Mouse (Mus musculus) spleen, embryonic (tissue): ENCODE measurements at regions not wholly inside any gene's neighbourhood (a gene's known extent, or its start where the extent isn't known, plus 50 kb on each side); places are given as distances from the start of the nearest gene placed in this dataset.

Experiments
- CTCF ChIA-PET: fragments of 350-600 bp; sonication (Branson Sonifier 250); formaldehyde crosslinking; loops from one replicate; lab custom pipeline; 2022; lab: Charles Lee

- CTCF ChIA-PET = no interaction called here
Observed at GRCm38 (mm10) chr15:15443271-15443670, 1285.3 kb upstream of the Cdh9 start.

- CTCF ChIA-PET = no interaction called here
Observed at GRCm38 (mm10) chr15:15477702-15478101, 1250.9 kb upstream of the Cdh9 start.

DNA sequence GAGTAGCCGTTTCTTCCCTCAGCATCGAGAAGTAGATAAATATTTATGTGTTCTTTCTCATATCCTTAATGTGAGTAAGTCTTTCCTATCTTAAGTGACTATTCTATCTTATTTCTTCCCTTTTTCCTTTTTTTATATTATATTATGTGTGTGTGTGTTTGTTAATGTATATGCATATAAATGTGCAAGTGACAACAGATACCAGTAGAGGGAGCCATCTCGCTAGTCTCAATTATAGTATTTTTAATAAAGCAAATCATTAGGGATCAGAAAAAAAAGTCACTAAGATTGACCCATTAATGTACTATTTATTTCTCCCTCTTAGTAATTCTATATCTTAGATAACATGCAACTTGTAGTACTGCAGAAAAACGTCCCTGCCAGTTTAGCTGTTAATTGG is 1228.3 kb upstream of the Cdh9 start:
- CTCF ChIA-PET = no interaction called here

DNA sequence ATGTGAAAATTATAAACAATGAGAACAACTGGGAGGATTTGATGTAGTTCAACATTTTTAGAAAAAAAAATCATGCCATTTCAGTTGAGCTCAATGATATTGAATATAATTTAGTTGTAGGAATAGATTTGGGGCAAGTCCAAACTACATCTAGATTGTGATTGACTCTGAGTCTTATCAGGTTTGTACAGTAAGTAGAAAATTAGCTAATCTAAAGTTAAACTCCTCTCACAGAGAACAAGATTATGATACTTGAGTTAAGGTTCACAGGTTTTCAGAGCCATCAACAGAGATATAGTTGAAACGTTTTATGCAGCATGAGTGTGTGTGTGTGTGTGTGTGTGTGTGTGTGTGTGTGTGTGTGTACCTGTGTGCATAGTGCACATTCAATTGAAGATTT is 1189.6 kb upstream of the Cdh9 start:
- CTCF ChIA-PET = no interaction called here

DNA sequence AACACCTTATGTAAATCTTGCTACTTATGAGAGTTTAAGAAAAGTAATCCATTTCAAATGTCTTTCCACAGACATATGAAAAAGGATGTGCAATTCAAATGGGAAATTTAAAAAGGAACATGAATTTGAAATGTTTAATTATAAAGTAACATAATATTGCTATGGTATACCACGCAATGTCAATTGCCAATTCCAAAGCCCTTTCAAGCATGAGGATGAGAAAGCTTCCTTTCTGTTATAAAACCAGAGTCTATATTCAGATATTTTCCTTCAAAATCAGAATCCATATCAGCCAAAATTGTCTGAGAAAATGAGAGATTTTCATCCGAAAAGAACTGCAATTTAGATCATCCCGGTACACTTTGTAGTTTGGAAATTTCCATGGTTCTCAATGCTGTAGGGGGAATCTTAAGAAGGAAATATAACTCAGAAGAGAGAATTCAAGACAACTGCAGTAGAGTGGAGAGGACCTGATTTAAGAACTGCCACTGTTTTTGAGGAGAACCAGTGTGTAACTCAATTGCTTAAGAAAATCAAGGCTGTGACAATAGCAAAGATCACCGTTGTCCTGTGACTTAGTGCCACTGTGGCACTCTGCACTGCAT is 1169.3 kb upstream of the Cdh9 start:
- CTCF ChIA-PET = no interaction called here

GRCm38 (mm10) chr15:15582300-15582880 is 1146.2 kb upstream of the Cdh9 start:
- CTCF ChIA-PET = no interaction called here

DNA sequence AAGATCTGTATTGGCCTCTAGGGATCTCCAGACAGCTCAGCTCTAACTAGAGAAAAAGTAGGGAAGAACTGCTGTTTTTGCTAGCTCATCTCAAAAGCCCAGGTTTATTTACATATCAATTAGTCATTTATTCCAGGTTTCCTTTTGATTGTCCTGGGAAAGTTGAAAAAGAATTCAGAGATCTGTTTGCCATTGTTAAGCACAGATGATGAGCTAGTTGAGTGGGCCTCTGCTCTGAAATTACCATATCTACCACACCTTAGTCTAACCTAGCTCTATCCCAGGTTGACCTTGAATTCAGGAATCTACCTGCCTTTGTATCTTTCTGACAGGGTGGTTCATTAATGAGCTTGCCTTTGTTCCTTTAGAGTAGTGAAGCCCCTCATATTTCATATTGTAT is 1110.6 kb upstream of the Cdh9 start:
- CTCF ChIA-PET = no interaction called here

DNA sequence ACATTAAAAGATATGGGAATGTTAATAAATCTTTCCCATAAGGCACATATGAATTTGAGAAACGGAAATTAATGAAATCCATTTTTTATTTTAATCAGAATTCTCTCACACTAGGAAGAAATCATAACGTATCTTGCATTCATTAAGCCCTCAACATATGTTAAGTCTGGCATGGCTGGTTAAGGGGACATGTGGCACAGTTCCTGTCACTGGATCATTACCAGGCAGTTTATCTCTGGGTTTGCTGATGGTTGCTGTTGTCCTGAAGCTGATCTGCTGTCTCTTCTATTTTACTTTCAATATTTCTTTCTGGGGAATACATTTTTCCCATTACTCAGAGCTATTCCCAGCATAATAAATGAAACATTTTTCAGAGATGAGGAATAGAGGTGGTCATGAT is 1099.3 kb upstream of the Cdh9 start:
- CTCF ChIA-PET = no interaction called here

DNA sequence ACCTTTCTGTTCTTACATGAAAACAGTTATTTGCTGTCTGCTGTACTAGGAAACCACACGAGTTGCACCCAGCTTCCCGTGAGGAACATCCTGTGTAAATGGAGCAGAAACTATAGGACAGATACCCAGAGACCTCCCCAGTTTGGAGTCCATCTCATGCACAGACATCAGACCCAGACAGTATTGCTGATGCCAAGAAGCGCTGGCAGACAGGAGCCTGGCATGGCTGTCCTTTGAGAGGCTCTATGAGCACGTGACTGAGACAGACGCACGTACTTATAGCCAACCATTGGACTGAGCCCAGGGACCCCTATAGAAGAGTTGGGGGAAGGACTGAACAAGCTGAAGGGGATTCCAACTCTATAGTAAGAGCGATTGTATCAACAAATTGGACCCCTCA is 1098.3 kb upstream of the Cdh9 start:
- CTCF ChIA-PET = no interaction called here

- CTCF ChIA-PET = no interaction called here
Observed at GRCm38 (mm10) chr15:15637130-15637529, 1091.4 kb upstream of the Cdh9 start.

GRCm38 (mm10) chr15:15648734-15649133 is 1079.8 kb upstream of the Cdh9 start:
- CTCF ChIA-PET = no interaction called here

DNA sequence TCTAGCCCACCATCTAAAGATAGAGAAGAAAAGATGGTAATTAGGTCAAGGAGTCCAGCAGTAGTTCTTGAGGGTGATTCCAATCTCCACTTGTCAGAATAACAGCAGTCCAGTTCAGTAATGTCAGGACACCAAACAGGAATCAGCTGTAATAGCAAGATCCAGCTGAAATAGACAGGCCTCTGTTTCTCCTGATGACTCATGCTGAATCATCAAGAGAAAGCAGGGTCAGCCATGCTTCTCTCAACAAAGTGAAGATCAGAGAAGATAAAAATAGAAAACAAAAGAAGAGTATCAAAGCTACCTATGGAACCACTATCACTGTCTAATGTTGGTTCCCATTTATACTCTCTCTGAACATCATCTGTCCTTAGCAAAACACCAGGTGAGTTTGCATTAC is 1061.8 kb upstream of the Cdh9 start:
- CTCF ChIA-PET = no interaction called here

DNA sequence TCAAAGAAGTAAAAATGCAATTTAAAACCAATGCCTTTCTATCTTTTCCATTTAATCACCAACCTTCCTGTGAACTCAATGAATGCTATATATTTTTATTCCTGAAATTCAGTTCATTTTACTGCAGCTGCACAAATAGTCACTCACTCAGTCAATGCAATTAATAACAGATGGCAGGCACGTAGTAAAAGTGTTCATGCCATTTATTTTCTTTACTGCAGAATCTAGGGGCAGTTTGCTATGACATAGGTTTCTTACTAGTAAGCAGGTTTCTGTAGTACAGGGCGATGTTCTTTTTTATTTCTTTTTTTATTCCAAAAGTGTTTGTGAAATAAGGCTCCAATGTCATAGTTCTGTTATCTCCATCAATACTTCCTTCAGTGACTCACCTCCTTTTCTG is 1035.8 kb upstream of the Cdh9 start:
- CTCF ChIA-PET = no interaction called here

DNA sequence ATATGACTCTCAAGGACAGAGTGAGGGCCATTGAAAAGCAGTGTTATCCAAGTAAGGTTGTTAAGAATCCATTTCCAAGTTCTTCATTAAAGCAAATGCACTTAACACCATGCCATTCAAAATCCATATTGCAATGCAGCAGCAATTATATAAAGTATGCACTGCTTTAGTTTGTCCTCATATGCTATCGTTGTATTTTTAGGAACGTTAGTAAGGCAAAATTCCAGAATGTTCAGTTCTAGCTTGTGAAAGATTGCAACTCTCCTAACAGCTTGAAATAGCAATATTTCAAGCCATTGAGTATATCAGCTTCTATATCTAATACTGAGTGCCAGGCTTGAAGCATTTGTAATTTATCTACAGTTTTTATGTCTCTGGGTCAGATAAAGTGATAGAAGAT is 1011.9 kb upstream of the Cdh9 start:
- CTCF ChIA-PET = no interaction called here

GRCm38 (mm10) chr15:15741987-15742386 is 986.6 kb upstream of the Cdh9 start:
- CTCF ChIA-PET = interaction anchor here (0.6 kb wide), 1 partner anchor 1223 kb away, joined by 3 read pairs; no protein-coding TSS in a partner anchor

GRCm38 (mm10) chr15:15743011-15743410 is 985.5 kb upstream of the Cdh9 start:
- CTCF ChIA-PET = no interaction called here
